Mouse (Mus musculus): ENCODE results near the gene Gm16253. TPM values are rescaled to one million over a fixed set of nuclear protein-coding genes. Genes with fewer than 3 reads are reported as not detected.
A peak's percentile ranks its signal among the peaks of the same experiment; 100 is the strongest.

Gm16253 gene
- total RNA-seq, 2 experiments from 2014 or later = 1.6 to 1.9 TPM

GRCm38 (mm10) chr3:96571896-96572698 lies 4.7 kb upstream of the Gm16253 start:
- peak; percentile 80 to 90 for DNase-seq

GRCm38 (mm10) chr3:96573611-96574511 lies 2.9 kb upstream of the Gm16253 start:
- peak; percentile 79 to 84 for DNase-seq

- peak; percentile 92 to 94 for DNase-seq
Observed at GRCm38 (mm10) chr3:96575272-96575984, 1.4 kb upstream of the Gm16253 start.

GRCm38 (mm10) chr3:96576005-96576658 lies 652 bp upstream of the Gm16253 start:
- peak; percentile 92 to 95 for DNase-seq

GRCm38 (mm10) chr3:96577566-96577965 lies 782 bp downstream of the Gm16253 start:
- DNase-seq = peak; percentile 46 to 54

- DNase-seq = peak; percentile 35 to 50
Observed at GRCm38 (mm10) chr3:96578561-96579238, 1.9 kb downstream of the Gm16253 start.

- DNase-seq = peak in 1 of 2 experiments; percentile 47
Observed at GRCm38 (mm10) chr3:96579239-96579750, 2.5 kb downstream of the Gm16253 start.

GRCm38 (mm10) chr3:96579885-96580454 lies 3.2 kb downstream of the Gm16253 start:
- DNase-seq = peak; percentile 93 to 94

GRCm38 (mm10) chr3:96581141-96581540 lies 4.4 kb downstream of the Gm16253 start:
- no peak for DNase-seq

- DNase-seq = no peak
Observed at GRCm38 (mm10) chr3:96581771-96582515, 5.2 kb downstream of the Gm16253 start.

GRCm38 (mm10) chr3:96583386-96583785 lies 6.6 kb downstream of the Gm16253 start:
- DNase-seq = peak in 1 of 2 experiments; percentile 5

- no peak for DNase-seq
Observed at GRCm38 (mm10) chr3:96590657-96591056, 13.9 kb downstream of the Gm16253 start.

GRCm38 (mm10) chr3:96593374-96593773 lies 16.6 kb downstream of the Gm16253 start:
- DNase-seq = peak; percentile 52 to 72

- DNase-seq = peak; percentile 97 to 98
Observed at GRCm38 (mm10) chr3:96593790-96594560, 17.2 kb downstream of the Gm16253 start, which contains the start of gene Polr3gl. Polr3gl (minus strand) TSS chr3:96594181.

- no peak for DNase-seq
Observed at GRCm38 (mm10) chr3:96594851-96595250, 18.1 kb downstream of the Gm16253 start.

- no peak for DNase-seq
Observed at GRCm38 (mm10) chr3:96595661-96596060, 18.9 kb downstream of the Gm16253 start.

GRCm38 (mm10) chr3:96596228-96596707 lies 19.5 kb downstream of the Gm16253 start, which contains the start of gene Ankrd34a:
Ankrd34a (plus strand) TSS chr3:96596636.
- peak; percentile 77 to 79 for DNase-seq

GRCm38 (mm10) chr3:96596855-96597254 lies 20.1 kb downstream of the Gm16253 start:
- no peak for DNase-seq

Measured in heart, adult 18-20 months (tissue).